Mouse (Mus musculus) ES-Bruce4 (cell line): Measurements from ENCODE around the gene Fads6.

ENCODE experiments used
- CTCF ChIP-seq: IDR thresholded peaks from one replicate; pipeline ENCODE4 v1.8.1; 2011; ENCODE audit warnings: low read depth, low read length
- POLR2A ChIP-seq: IDR thresholded peaks from one replicate; pipeline ENCODE4 v1.8.1; 2011; ENCODE audit warnings: low read length; ENCODE audit not compliant: insufficient read depth

GRCm38 (mm10) chr11:115319704-115320383 is 22.4 kb upstream of the Fads6 start:
- no peak for TF ChIP-seq POLR2A
- TF ChIP-seq CTCF = no peak
